Mouse (Mus musculus) lung, adult 2 months (tissue): ENCODE measurements at regions not wholly inside any gene's neighbourhood (a gene's known extent, or its start where the extent isn't known, plus 50 kb on each side); places are given as distances from the start of the nearest gene placed in this dataset.

Experiments
- CTCF ChIP-seq: fragments of 200-500 bp; IDR thresholded peaks from 2 replicates; pipeline ENCODE4 v1.5.1; 2011; ENCODE audit warnings: mild to moderate bottlenecking, low read length, control low read depth; ENCODE audit not compliant: insufficient read depth
- POLR2A ChIP-seq: fragments of 200-500 bp; IDR thresholded peaks from 2 replicates; pipeline ENCODE4 v1.6.1; 2011; ENCODE audit warnings: low read depth, mild to moderate bottlenecking, control low read depth, low read length, borderline replicate concordance; ENCODE audit errors: extremely low read depth

DNA sequence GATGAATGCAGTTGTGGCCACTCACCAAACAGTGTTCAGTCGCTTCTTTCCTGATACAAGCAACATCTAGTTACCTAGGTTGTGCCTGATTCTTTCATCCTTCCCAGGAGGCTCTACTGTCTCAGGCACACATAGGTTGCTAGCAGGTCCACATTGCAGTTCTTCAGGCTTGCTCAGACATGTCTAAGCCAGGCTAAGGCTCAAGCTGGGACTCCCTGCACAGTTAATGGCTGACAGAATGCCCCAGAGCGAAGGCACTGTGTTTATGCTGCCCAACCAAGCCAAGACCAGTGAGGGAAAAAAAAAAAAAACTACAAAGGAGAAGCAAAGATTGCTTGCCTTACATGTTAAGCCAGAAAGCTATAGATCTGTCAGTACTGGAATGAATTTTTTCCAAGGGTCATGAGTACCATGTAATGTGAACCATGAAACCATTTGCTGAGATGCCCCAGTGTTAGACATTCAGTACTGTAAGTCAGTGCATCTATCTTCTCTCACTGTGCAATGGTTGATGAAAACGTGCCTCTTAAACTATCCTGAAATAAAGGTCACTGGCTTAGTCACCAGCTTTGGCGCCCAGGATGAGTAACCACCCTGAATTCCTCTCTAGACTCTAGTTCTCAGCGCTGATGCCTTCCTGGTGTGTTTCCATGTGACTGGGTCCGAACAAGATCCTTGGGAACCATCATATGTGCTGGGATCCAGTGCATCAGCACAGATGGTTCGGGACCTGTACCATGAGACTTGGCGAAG, 152.8 kb upstream of the Zfp703 start:
- TF ChIP-seq POLR2A (no peak), CTCF (no peak)
